Mouse (Mus musculus) heart, adult 2 months (tissue): ENCODE data around the gene Ptges2. TPM values are rescaled to one million over a fixed set of nuclear protein-coding genes. Genes with fewer than 3 reads are reported as not detected.

Experiments used
- DNase-seq, 2 experiments: peaks; one replicate each; pipeline ENCODE4 v3.0.0; 2021
- H3K27ac ChIP-seq: fragments of 200-600 bp; 2 replicates; pipeline ENCODE4 v1.8.1; 2022
- H3K27me3 ChIP-seq: fragments of 200-500 bp; 2 replicates; pipeline ENCODE4 v1.6.1; 2012; ENCODE audit warnings: mild to moderate bottlenecking, low read length, inconsistent platforms, mixed read lengths; ENCODE audit not compliant: control insufficient read depth, insufficient read depth
- H3K36me3 ChIP-seq: fragments of 200-500 bp; 2 replicates; pipeline ENCODE4 v1.6.1; 2012; ENCODE audit warnings: low read length, inconsistent platforms; ENCODE audit not compliant: control insufficient read depth, insufficient read depth
- H3K4me1 ChIP-seq: fragments of 200-500 bp; 2 replicates; pipeline ENCODE4 v1.6.1; 2011; ENCODE audit warnings: low read length; ENCODE audit not compliant: control insufficient read depth, insufficient read depth
- H3K4me3 ChIP-seq: fragments of 200-600 bp; 2 replicates; pipeline ENCODE4 v1.8.1; 2022
- H3K79me2 ChIP-seq: fragments of 200-500 bp; replicated peaks from 2 replicates; pipeline ENCODE4 v1.6.1; 2012; ENCODE audit warnings: mild to moderate bottlenecking, inconsistent platforms, low read length, moderate library complexity, mixed read lengths; ENCODE audit not compliant: control insufficient read depth, insufficient read depth
- H3K9ac ChIP-seq: fragments of 200-500 bp; 2 replicates; pipeline ENCODE4 v1.6.1; 2012; ENCODE audit warnings: low read depth, mild to moderate bottlenecking, control low read depth, inconsistent platforms, low read length, mixed read lengths
- CTCF ChIP-seq: fragments of 200-600 bp; IDR thresholded peaks from 2 replicates; pipeline ENCODE4 v1.8.1; 2022; ENCODE audit warnings: antibody characterized with exemption, mild to moderate bottlenecking, moderate library complexity
- EP300 ChIP-seq: fragments of 200-500 bp; IDR thresholded peaks from 2 replicates; pipeline ENCODE4 v1.6.1; 2011; ENCODE audit warnings: low read depth, low read length, control low read depth; ENCODE audit not compliant: insufficient read depth
- POLR2A ChIP-seq: fragments of 200-500 bp; IDR thresholded peaks from 2 replicates; pipeline ENCODE4 v1.6.1; 2011; ENCODE audit warnings: mild to moderate bottlenecking, low read depth, low read length, control low read depth; ENCODE audit not compliant: insufficient read depth
- WGBS: fragments of 180-500 bp; shearing (Covaris S2); methylation state at CpG from one replicate; pipeline ENCODE4 v1.1.7; 2018; 5-methylcytosine and 5-hydroxymethylcytosine counted together
- intact Hi-C: fragments of 180-260 bp; cut with DNase I; formaldehyde crosslinking; loops from one replicate; pipeline ENCODE4 v1.15.1; 2025
- long read RNA-seq: library from polyadenylated mRNA; stranded (forward); transcript quantifications from one replicate; pipeline ENCODE4 v2.0.0, GENCODE M21; 2021
- polyA plus RNA-seq: library from polyadenylated mRNA; depleted of rRNA; stranded (reverse); fragments of >200 nt; gene quantifications from 2 replicates; pipeline ENCODE4 v1.2.3, GENCODE M21; 2012; rRNA removed
- total RNA-seq, 2 experiments: library from RNA; stranded (reverse); gene quantifications; 2 replicates each; pipeline ENCODE4 v1.2.3; 2021

Gene Ptges2
- total RNA-seq, result 10 to 100 TPM; 58.6 to 68.2 TPM
- 68.8 and 98.5 TPM in 2 replicates for polyA plus RNA-seq
- long read RNA-seq, full-length matches to known transcripts, result 90 of 102 reads
- long read RNA-seq, partial matches to known transcripts, result 7 of 102 reads
- long read RNA-seq, other reads (novel, unspliced or antisense), result 5 of 102 reads

GRCm38 (mm10) chr2:32395484-32395945 lies at the start of gene Ptges2:
Ptges2 (plus strand) TSS chr2:32395896.
- H3K4me3 ChIP-seq, result peak within 1 kb of the TSS; percentile 92
- H3K9ac ChIP-seq, result peak within 1 kb of the TSS; percentile 89
- H3K4me1 ChIP-seq, result peaks cover 4% of the 10 kb centered on the region
- intact Hi-C loops, result loop anchor here (1.0 to 2.0 kb wide), 2 partner anchors 15 to 32 kb away; partner anchors contain the start of gene 1110008P14Rik
- no peaks in the 10 kb centered on the region for H3K36me3 ChIP-seq
- H3K79me2 ChIP-seq, result 0 out of 2 replicates have a peak, but pooled peaks cover 1% of the 10 kb centered on the region
- peak within 1 kb of the TSS; percentile 86 for H3K27ac ChIP-seq
- no peaks in the 10 kb centered on the region for H3K27me3 ChIP-seq
- TF ChIP-seq POLR2A (peak; percentile 80), EP300 (0 out of 2 replicates have a peak, but pooled peaks have one; percentile 30), CTCF (no peak)
- DNase-seq, result peak; percentile 94 to 98
- WGBS, result under 1% methylated on average over 31 of the region's 31 CpGs

GRCm38 (mm10) chr2:32347019-32347418 lies 48.7 kb upstream of the Ptges2 start:
- H3K4me3 ChIP-seq, result no peak overlapping the region
- no peaks in the 10 kb centered on the region for H3K4me1 ChIP-seq
- intact Hi-C loops, result no loop called here
- 79% methylated on average over 6 of the region's 6 CpGs for whole genome bisulfite sequencing
- TF ChIP-seq EP300 (no peak), CTCF (no peak), POLR2A (no peak)
- peaks cover under 1% of the 10 kb centered on the region for H3K27me3 ChIP-seq
- no peak overlapping the region for H3K9ac ChIP-seq
- no peak for DNase-seq
- no peak overlapping the region for H3K27ac ChIP-seq
- no peaks in the 10 kb centered on the region for H3K79me2 ChIP-seq
- no peaks in the 10 kb centered on the region for H3K36me3 ChIP-seq

- Histone ChIP-seq H3K79me2 (no peaks in the 10 kb centered on the region), H3K9ac (no peak overlapping the region), H3K36me3 (no peaks in the 10 kb centered on the region), H3K4me3 (no peak overlapping the region), H3K27me3 (peaks cover 7% of the 10 kb centered on the region), H3K4me1 (no peaks in the 10 kb centered on the region; the same call in 1 of the 2 replicates), H3K27ac (no peak overlapping the region)
- intact Hi-C loops, result no loop called here
- DNase-seq, result no peak
- no peak for TF ChIP-seq POLR2A
- TF ChIP-seq EP300, result no peak
- TF ChIP-seq CTCF, result no peak
- 85% methylated on average over 11 of the region's 11 CpGs for WGBS
Observed at GRCm38 (mm10) chr2:32348311-32348710, 47.4 kb upstream of the Ptges2 start.

- H3K79me2 ChIP-seq, result no peaks in the 10 kb centered on the region
- no peak overlapping the region for H3K4me3 ChIP-seq
- no peak overlapping the region for H3K9ac ChIP-seq
- no peaks in the 10 kb centered on the region; the same call in 1 of the 2 replicates for H3K4me1 ChIP-seq
- H3K27ac ChIP-seq, result no peak overlapping the region
- peaks cover 7% of the 10 kb centered on the region for H3K27me3 ChIP-seq
- no peaks in the 10 kb centered on the region for H3K36me3 ChIP-seq
- WGBS, result 50% methylated on average over 8 of the region's 8 CpGs
- intact Hi-C loops, result no loop called here
- DNase-seq, result no peak
- TF ChIP-seq POLR2A (no peak), CTCF (no peak), EP300 (no peak)
Observed at GRCm38 (mm10) chr2:32349625-32350255, 46.0 kb upstream of the Ptges2 start.

- intact Hi-C loops, result no loop called here
- no peaks in the 10 kb centered on the region; the same call in 1 of the 2 replicates for H3K4me1 ChIP-seq
- H3K36me3 ChIP-seq, result no peaks in the 10 kb centered on the region
- H3K9ac ChIP-seq, result no peak overlapping the region
- WGBS, result 38% methylated on average over 13 of the region's 13 CpGs
- H3K27me3 ChIP-seq, result peaks cover 7% of the 10 kb centered on the region
- H3K4me3 ChIP-seq, result no peak overlapping the region
- peak in 1 of 2 experiments; percentile 35 for DNase-seq
- TF ChIP-seq POLR2A, result no peak
- TF ChIP-seq EP300, result no peak
- TF ChIP-seq CTCF, result no peak
- no peaks in the 10 kb centered on the region for H3K79me2 ChIP-seq
- H3K27ac ChIP-seq, result no peak overlapping the region; the same call in 1 of the 2 replicates
Observed at GRCm38 (mm10) chr2:32350471-32351051, 45.1 kb upstream of the Ptges2 start.

GRCm38 (mm10) chr2:32351471-32351961 lies 44.2 kb upstream of the Ptges2 start:
- Histone ChIP-seq H3K27me3 (peaks cover 7% of the 10 kb centered on the region), H3K27ac (no peak overlapping the region), H3K4me1 (no peaks in the 10 kb centered on the region; the same call in 1 of the 2 replicates), H3K36me3 (no peaks in the 10 kb centered on the region), H3K4me3 (no peak overlapping the region), H3K79me2 (no peaks in the 10 kb centered on the region), H3K9ac (no peak overlapping the region)
- DNase-seq, result no peak
- 47% methylated on average over 9 of the region's 9 CpGs for WGBS
- intact Hi-C loops, result no loop called here
- no peak for TF ChIP-seq CTCF
- TF ChIP-seq EP300, result no peak
- no peak for TF ChIP-seq POLR2A
